Mouse (Mus musculus) spleen, adult 2 months (tissue): ENCODE results near the gene Gm17728.

ENCODE experiments used
- CTCF ChIP-seq: fragments of 200-500 bp; IDR thresholded peaks from 2 replicates; pipeline ENCODE4 v1.5.1; 2011; ENCODE audit warnings: mild to moderate bottlenecking, inconsistent platforms; ENCODE audit not compliant: insufficient read depth, insufficient read length, insufficient replicate concordance; ENCODE audit errors: extremely low read depth
- POLR2A ChIP-seq: fragments of 200-500 bp; IDR thresholded peaks from 2 replicates; pipeline ENCODE4 v1.6.1; 2011; ENCODE audit warnings: low read depth, low read length, inconsistent platforms

DNA sequence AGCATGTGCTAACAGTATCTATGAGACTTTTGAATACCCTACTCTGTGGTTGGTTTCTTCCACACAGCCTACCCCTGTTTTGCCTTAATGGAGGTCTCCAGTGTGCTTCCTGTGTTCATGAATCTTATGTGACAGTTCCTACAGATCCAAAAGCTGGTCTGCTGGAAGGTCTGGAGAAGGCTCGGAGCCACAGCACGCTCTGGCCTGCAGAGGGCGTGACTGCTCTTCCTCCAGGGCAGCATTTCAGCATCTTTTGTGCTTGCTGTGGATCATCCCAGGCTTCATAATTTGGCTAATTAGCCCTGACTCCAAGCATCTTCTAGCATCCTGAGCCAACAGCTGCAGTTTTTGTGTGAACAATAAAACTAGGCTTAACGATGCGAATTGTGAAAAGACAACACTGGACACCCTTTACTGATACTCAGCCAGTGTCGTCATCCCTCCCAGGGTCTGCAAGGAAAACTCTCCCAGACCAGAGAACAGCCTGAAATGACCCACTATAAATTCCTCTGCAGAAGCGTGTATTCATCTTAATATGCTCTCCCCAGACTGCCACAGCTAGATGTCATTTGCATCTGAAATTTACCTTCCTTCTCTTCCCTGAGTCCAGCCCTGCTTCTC is 6.6 kb downstream of the Gm17728 start:
- TF ChIP-seq POLR2A = no peak
- TF ChIP-seq CTCF = no peak
